Mouse (Mus musculus) ovary, adult 2 months (tissue): ENCODE results near the gene Fam71e2. TPM values are rescaled to one million over a fixed set of nuclear protein-coding genes. Genes with fewer than 3 reads are reported as not detected.

Experiments used
- polyA plus RNA-seq: library from polyadenylated mRNA; depleted of rRNA; stranded (reverse); fragments of >200 nt; gene quantifications from 2 replicates; pipeline ENCODE4 v1.2.3, GENCODE M21; 2012; rRNA removed

The Fam71e2 gene
- 0.05 and 0.06 TPM in 2 replicates for polyA plus RNA-seq

DNA sequence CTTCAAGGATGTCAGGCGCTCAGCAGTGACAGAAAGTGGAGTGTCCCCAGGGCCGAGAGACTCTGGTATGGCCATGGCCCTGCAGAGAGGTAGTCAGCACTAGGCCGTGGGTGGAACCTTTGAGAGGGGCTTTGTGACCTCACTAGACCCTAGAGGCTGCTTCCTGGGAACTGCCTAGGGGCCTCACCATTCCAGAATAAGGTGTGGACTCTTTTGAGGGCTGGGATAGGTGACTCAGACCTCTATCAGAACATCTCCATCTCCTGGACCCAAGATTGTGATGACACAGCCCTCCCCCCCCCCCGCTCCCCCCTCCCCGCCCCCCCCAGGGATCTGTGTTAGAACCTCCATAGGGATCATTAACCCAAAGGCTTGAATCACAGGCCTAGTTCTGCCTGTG lies at the start of gene Fam71e2:
Fam71e2 (minus strand) TSS at position 101 of the 400 bp plus-strand sequence.

GRCm38 (mm10) chr7:4812303-4813104 lies 41.4 kb upstream of the Fam71e2 start, which contains the start of gene Ube2s:
TSS of gene Ube2s (minus strand) at chr7:4812590.

GRCm38 (mm10) chr7:4792278-4793212 lies 21.4 kb upstream of the Fam71e2 start, which contains the start of gene Rpl28:
TSS of gene Rpl28 (plus strand) at chr7:4792874.

GRCm38 (mm10) chr7:4789436-4789935 lies 18.4 kb upstream of the Fam71e2 start, which contains the start of gene Tmem238:
TSS of gene Tmem238 (minus strand) at chr7:4789656.

DNA sequence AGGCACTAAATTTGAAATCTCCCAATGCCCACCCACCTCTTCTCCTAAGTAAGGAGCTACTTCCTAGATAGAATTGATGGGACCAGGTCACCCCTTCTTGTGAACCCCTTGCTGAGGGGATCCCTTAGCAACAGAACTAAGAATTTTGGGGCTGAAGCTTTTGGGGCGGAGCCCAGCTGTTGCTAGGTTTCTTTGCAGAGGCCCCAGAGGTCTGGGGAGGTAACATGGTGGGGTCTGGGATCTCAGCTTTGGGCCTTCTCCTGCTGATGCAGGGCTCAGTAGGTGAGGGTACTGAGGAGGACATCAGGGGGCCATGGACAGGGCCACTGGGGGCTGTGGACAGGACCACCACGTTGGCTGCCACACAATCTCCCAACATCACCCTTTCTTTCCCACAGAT lies 11.7 kb upstream of the Fam71e2 start, which contains the start of the genes Il11 and Tmem190:
Il11 (minus strand) TSS at position 101 of the 400 bp plus-strand sequence.
Tmem190 (plus strand) TSS at position 179 of the 400 bp plus-strand sequence.

DNA sequence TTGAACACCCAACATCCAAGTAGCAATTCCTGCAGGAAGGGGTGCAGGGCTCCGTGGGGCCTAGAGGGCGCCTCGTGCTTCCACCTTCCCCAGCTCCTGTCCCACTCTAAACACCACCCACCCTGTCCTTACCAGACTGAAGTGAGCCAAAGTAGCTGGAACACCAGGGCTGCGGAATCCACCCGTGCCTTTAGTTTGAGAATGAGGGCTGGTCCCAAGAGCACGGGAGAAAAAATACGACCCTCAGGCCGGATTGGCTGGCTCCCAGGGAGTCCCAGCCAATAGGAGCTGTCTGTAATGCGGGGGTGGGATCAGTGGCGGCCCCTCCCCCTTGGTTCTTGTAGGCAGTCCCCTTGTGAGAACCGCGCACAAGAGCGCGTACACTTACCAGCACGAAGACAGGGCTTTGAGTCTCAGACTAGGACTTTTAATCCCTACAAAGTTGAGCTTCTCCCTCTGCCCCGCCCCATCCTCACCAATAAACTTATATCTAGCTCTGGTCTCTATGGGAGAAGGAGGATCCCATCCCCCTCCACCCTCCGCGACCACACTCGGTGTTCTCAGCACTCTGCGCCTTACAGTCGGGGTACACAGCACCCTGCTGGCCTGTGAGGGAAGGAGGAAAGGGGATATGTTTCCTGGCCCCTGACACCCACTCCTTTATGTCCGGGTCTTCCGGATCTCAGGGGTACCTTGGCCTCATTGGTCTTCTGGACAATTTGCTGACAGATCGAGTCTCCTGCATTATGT lies 18.1 kb downstream of the Fam71e2 start, which contains the start of gene Cox6b2:
Cox6b2 (minus strand) TSS at position 274 of the 750 bp plus-strand sequence.

GRCm38 (mm10) chr7:4739544-4740275 lies 31.4 kb downstream of the Fam71e2 start, which contains the start of gene Kmt5c:
TSS of gene Kmt5c (plus strand) at chr7:4740115.

GRCm38 (mm10) chr7:4725169-4725568 lies 45.9 kb downstream of the Fam71e2 start, which contains the start of gene Tmem150b:
TSS of gene Tmem150b (minus strand) at chr7:4725249.

Other genes starting within 250 kb of the Fam71e2 start
- gene Tnni3, start 247.1 kb downstream of the Fam71e2 start, polyA plus RNA-seq, result 215 and 244 TPM in 2 replicates
- gene Dnaaf3, start 238.8 kb downstream of the Fam71e2 start, polyA plus RNA-seq, result 13.4 and 14.9 TPM in 2 replicates
- 6.4 and 7.0 TPM in 2 replicates for gene Syt5, start 223.8 kb downstream of the Fam71e2 start, polyA plus RNA-seq
- gene Ptprh, start 167.3 kb downstream of the Fam71e2 start, polyA plus RNA-seq, result 0.18 and 0.23 TPM in 2 replicates
- gene Tmem86b, start 139.9 kb downstream of the Fam71e2 start, polyA plus RNA-seq, result 14.0 and 15.4 TPM in 2 replicates
- gene Ppp6r1, start 112.3 kb downstream of the Fam71e2 start, polyA plus RNA-seq, result 124 and 125 TPM in 2 replicates
- gene Hspbp1, start 86.2 kb downstream of the Fam71e2 start, polyA plus RNA-seq, result 85.5 and 91.1 TPM in 2 replicates
- 12.9 and 13.8 TPM in 2 replicates for gene Brsk1, start 80.7 kb downstream of the Fam71e2 start, polyA plus RNA-seq
- 0.82 and 0.95 TPM in 2 replicates for gene Tmem150b, start 46.1 kb downstream of the Fam71e2 start, polyA plus RNA-seq
- gene Kmt5c, start 31.2 kb downstream of the Fam71e2 start, polyA plus RNA-seq, result 189 and 218 TPM in 2 replicates
- gene Cox6b2, start 18.2 kb downstream of the Fam71e2 start, polyA plus RNA-seq, result 26.8 and 59.2 TPM in 2 replicates
- 1.1 and 1.2 TPM in 2 replicates for gene Il11, start 11.6 kb upstream of the Fam71e2 start, polyA plus RNA-seq
- not detected in 2 replicates for gene Tmem190, start 11.6 kb upstream of the Fam71e2 start, polyA plus RNA-seq
- gene Tmem238, start 18.4 kb upstream of the Fam71e2 start, polyA plus RNA-seq, result 88.3 and 125 TPM in 2 replicates
- 545 and 557 TPM in 2 replicates for gene Rpl28, start 21.6 kb upstream of the Fam71e2 start, polyA plus RNA-seq
- gene Ube2s, start 41.3 kb upstream of the Fam71e2 start, polyA plus RNA-seq, result 228 and 308 TPM in 2 replicates
- 2.5 and 3.9 TPM in 2 replicates for gene Shisa7, start 73.4 kb upstream of the Fam71e2 start, polyA plus RNA-seq
- gene Isoc2b, start 99.0 kb upstream of the Fam71e2 start, polyA plus RNA-seq, result 28.1 and 35.4 TPM in 2 replicates
- 23.7 and 25.1 TPM in 2 replicates for gene Isoc2a, start 105.9 kb upstream of the Fam71e2 start, polyA plus RNA-seq
- gene Gm36210, start 135.2 kb upstream of the Fam71e2 start, polyA plus RNA-seq, result 0.44 and 0.48 TPM in 2 replicates
- gene Zfp628, start 143.9 kb upstream of the Fam71e2 start, polyA plus RNA-seq, result 37.7 and 42.3 TPM in 2 replicates
- gene Nat14, start 150.7 kb upstream of the Fam71e2 start, polyA plus RNA-seq, result 13.2 and 17.2 TPM in 2 replicates
- gene Ssc5d, start 154.5 kb upstream of the Fam71e2 start, polyA plus RNA-seq, result 13.3 and 16.0 TPM in 2 replicates
- gene Sbk2, start 193.1 kb upstream of the Fam71e2 start, polyA plus RNA-seq, result 1.1 and 1.2 TPM in 2 replicates
- gene Sbk3, start 199.9 kb upstream of the Fam71e2 start, polyA plus RNA-seq, result 0.76 and 1.1 TPM in 2 replicates
- 120 and 131 TPM in 2 replicates for gene Zfp579, start 224.9 kb upstream of the Fam71e2 start, polyA plus RNA-seq
- gene Zfp524, start 243.1 kb upstream of the Fam71e2 start, polyA plus RNA-seq, result 33.1 and 43.6 TPM in 2 replicates
- gene Fiz1, start 243.4 kb upstream of the Fam71e2 start, polyA plus RNA-seq, result 51.0 and 51.7 TPM in 2 replicates
- not detected in 2 replicates for gene Gm44973, start 244.2 kb upstream of the Fam71e2 start, polyA plus RNA-seq
- gene Zfp865, start 249.1 kb upstream of the Fam71e2 start, polyA plus RNA-seq, result 66.1 and 69.1 TPM in 2 replicates
- gene Ccdc106, start 249.3 kb upstream of the Fam71e2 start, polyA plus RNA-seq, result 12.0 and 14.1 TPM in 2 replicates